Mouse (Mus musculus) mature B cell (primary cell): Measurements from ENCODE around the gene Zfp799.
"Not testable (repeated sequence)": the region's sequence is repeated elsewhere in the genome, so short reads cannot be mapped to it uniquely, and the experiment has no call there.

Experiments used
- in situ Hi-C: fragments of 300-500 bp; cut with MboI; formaldehyde crosslinking; loops from 2 replicates; pipeline ENCODE4 v1.14.3; 2019

The Zfp799 gene

GRCm38 (mm10) chr17:32829540-32830417, at the start of gene Zfp799:
Zfp799 (minus strand) TSS chr17:32830261.
- in situ Hi-C loops = no loop called here

- in situ Hi-C loops = no loop called here
These were observed 48.7 kb upstream of the Zfp799 start for GRCm38 (mm10) chr17:32878773-32879172.

DNA sequence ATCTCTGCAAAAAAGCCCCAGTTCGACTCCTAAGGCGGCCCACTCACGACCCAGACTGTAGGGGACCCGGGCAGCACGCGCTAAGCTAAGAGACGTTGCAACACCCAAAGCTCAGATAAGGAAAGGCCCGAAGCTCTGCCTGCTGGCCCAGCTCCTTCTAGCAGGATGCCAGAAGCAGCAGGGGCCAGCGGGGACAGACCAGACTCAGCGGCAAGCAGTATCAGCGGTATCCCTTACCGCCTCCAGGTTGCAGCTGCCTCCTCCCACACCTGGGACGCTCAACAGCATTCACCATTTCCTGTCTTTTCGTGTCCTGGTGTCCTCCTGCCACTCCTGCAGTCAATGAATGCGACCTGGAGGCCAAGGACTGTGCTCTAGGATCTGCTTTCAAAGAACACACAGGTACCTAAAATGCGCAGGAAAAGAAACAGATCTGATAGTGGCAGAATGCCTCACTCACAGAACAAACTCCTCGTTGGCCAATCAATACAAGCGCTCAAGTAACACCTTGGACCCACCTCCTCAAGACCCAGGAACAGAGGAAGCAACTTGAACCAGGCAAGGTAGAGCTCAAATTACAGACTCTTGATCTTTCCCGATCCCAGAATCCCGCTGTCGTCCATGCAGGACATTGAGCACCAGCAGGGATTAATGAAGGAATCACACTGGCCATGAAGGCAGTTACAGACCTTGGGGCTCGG, 47.6 kb upstream of the Zfp799 start:
- in situ Hi-C loops = no loop called here

GRCm38 (mm10) chr17:32872696-32873095, 42.6 kb upstream of the Zfp799 start:
- in situ Hi-C loops = no loop called here

DNA sequence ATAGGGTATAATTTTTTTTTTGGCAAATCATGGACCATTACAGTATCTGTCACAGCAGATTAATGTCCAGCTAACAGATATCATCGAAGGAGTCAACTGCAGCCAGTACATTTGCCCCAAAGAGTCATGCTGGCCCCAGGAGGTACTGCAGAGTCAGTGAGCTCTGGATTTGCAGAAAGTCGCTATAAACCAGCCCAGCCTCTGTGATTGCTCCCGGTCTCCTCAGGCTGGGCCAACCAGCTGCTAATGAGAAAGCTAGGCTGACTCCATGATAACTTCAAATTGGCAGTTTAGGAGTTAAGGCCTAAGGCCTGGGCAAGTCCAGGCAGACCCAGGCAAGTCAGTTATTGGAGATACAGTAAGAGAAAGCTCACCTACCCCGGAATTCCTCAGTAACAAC, 42.0 kb upstream of the Zfp799 start:
- in situ Hi-C loops = no loop called here

DNA sequence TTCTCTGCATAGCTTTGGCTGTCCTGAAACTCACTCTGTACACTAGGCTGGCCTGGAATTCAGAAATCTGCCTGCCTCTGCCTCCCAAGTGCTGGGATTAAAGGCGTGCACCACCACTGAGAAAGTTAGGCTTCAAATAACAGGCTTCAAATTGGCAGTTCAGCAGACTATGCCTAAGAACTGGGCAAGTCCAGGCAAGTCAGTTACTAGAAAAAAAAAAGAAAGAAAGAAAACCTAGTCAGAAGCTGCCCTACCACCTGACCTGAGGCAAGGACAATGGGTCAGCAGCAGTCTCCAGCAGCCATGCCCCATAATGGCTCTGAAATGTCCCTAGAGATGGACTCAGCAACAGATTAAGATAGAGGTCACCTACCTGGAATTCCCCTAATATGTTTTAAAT, 41.4 kb upstream of the Zfp799 start:
- in situ Hi-C loops = no loop called here

- in situ Hi-C loops = not testable (repeated sequence)
These were observed 37.2 kb upstream of the Zfp799 start for GRCm38 (mm10) chr17:32867266-32867665.

DNA sequence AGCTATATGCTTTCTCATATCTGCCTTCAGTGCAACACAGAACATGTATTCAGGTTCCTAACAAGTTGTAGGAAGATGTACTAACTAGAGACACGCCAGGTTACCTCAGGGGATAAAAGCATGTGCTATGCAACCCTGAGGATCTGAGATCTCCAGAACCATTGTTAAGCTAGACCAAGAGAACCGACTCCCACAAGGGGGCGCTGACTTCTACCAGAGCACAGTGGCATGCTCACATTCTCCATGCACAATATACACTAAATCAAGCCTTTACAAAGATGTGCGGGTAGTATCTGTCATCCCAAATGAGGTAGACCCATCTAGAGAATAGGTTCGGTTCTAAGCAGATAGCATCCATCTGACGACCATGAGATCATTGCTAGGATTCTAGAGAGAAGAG, 26.7 kb upstream of the Zfp799 start:
- in situ Hi-C loops = not testable (repeated sequence)

DNA sequence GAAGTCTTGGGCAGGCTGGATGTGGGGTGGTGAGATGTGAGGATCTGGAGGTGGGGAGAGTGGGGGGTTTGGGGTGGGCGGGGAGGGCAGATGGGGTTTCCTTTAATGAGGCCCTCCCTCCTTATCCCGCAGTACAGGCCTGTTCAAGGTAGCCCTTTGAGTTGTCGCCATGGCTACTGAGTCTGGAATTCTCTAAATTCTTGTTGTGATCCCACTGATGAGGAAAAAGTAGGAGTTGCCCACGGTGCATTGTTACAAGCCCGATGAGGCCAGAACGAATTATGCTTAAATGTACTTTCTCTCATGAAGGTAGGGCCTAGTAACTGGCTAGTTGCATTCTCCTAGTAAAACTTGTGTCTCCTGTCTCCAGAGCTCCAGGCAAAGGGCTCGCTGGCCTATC, 21.5 kb upstream of the Zfp799 start:
- in situ Hi-C loops = no loop called here

- in situ Hi-C loops = no loop called here
These were observed 11.3 kb upstream of the Zfp799 start for GRCm38 (mm10) chr17:32841388-32841787.

DNA sequence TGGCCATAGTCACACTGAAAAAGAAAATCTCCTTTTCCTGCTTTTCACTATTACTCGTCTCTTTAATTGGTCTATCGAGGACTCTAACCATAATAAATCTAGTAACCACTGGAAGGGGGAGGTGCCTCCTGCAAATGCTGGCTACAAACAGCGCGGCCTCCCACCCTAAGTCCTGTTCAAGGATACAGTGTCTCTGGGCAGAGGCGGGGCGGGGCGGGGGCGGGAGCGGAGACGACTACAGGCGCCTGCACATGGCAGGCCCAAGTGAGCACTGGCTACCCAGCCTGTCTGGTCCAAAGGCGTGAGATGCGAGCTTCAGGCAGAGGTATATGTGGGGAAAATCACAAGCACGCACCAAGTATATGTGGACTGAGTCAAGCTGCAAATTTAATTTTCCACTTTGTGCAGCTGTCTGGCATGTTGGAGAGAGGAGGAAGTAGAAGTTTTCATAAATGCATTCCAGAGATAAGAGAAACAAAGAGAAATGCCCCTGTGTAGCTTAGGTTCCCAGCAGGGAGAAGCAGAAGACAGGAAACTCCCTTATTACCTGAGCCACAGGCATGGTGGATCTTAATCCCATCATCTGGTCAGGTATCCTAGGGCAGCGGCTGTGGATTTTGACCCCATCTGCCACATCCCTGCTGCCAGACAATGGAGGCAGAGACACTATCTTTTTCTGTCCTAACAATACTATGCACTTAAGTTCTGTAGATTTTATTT, 9.2 kb upstream of the Zfp799 start:
- in situ Hi-C loops = no loop called here

GRCm38 (mm10) chr17:32830418-32830782, 339 bp upstream of the Zfp799 start:
- in situ Hi-C loops = no loop called here

DNA sequence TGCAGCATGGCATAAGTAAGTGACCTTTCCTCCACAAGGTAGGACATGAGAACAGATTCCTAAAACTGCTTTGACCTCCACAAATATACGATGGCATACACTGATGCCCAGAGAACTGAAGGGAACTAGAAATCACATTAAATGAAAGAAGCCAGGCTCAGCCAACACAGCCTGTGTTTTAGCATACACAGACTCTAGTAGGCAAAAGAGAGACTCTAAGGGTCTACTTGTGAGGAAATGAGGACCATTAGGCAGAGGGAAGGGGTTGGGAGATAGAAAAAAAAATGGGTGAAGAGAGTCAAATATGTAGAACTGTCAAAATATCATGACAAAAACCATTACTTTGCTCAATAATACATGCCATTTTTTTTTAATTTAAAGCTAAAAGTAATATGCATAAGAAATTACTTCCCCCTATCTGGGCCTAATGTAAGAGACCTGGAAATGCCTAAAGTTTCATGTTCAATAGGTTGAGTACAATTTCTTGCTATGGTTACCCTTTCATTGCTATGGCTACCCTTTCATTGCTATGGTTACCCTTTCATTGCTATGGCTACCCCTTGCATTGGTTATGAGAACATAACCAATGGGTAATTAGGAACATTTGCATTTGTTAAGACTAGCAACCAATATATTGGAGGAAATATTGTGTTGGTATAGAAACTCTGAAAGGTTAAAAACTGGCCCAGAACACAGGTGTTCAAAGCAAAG, 13.8 kb downstream of the Zfp799 start:
- in situ Hi-C loops = no loop called here

DNA sequence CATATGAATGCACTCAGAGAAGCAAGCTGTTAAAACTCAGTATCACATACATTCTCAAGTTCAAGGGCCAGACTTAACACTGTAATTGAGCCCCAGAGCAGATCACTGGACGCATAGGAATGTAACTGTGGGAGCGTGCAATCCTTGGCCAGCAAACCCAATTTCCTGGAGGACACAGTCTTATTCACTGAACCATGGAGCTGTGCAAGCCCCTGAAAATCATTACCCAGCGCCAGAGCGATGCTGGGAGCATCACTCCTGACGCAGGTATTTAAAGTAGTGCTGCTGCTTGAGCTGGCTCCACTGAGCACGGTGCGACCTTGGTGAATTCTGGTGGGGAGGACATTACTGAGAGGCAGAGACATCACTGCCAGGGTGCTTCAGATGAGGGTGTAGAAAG, 15.9 kb downstream of the Zfp799 start:
- in situ Hi-C loops = no loop called here

DNA sequence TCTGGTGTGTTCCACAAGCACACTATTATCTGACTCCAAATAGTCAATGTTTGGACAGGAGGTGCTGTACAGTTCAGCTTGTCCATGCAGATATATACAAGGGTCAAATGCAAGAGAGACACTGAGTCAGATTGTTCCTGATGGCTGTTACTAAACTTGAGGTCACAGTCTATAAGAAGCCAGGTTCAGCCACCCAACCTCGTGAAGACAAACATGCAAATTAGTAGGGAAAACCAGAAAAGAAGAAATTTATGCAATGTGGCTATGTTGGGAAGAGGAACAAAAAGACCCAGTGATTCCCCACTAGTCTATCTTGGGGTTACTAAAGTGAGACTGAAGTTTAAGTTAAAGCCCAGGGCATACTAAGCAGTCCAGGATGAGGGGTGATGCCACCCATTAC, 19.4 kb downstream of the Zfp799 start:
- in situ Hi-C loops = no loop called here

DNA sequence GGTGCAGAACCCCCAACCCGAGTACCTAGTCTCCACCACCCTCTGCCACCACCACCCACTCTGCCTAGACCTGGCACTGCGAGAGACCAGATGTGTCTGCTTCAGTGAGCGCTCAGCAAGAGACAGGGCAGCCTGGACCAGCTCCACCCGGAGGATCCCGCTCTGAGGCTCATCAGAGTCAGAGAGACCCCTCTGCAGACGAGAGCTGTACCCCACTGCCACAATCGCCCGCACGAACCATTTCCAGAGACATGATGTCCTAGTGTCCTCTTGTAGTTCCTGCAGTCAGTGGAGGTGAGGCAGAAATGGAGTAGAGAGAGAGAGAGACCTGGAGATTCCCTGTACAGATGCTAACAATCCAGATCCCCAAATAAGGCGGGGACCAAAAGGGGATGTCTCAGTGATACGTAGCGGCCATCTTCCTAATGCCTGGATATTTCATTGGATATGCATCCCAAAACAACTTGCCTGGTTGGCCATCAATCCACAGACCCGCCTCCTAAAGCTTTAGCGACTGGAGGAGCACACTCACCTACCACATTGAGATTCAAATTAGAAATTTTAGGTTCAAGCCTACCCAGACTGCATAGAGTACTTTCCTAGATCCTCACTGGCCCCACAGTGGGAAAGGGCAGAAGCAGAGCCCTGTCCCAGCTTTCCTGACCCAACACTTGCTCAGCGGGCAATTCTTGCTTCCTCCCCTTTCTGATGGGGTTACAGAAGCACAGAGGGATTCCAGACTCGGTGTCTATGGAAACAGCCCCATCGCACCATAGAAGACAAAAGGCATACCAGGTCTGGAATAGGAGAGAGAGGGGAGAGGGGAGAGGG, 20.3 kb downstream of the Zfp799 start, which contains the start of gene Zfp811:
TSS of gene Zfp811 (minus strand) at position 388 of the 831 bp plus-strand sequence.
- in situ Hi-C loops = no loop called here

GRCm38 (mm10) chr17:32808921-32809320, 21.1 kb downstream of the Zfp799 start:
- in situ Hi-C loops = no loop called here

- in situ Hi-C loops = no loop called here
These were observed 40.8 kb downstream of the Zfp799 start for GRCm38 (mm10) chr17:32789244-32789643.

- in situ Hi-C loops = no loop called here
These were observed 41.5 kb downstream of the Zfp799 start for GRCm38 (mm10) chr17:32788576-32788975.

- in situ Hi-C loops = no loop called here
These were observed 41.9 kb downstream of the Zfp799 start, which contains the start of gene Zfp871 for GRCm38 (mm10) chr17:32788094-32788559. Zfp871 (minus strand) TSS chr17:32788287.
